Mouse (Mus musculus): Measurements from ENCODE around the gene Gm5105. TPM values are rescaled to one million over a fixed set of nuclear protein-coding genes. Genes with fewer than 3 reads are reported as not detected.

Gene Gm5105
- not detected in 2 replicates for polyA plus RNA-seq (2015; fragmentation: Nextera tagmentation; extraction: Ambion mirVana)

GRCm38 (mm10) chr3:138067288-138067687, at the start of gene Gm5105:
TSS of gene Gm5105 (minus strand) at chr3:138067388.
- H3K36me3 ChIP-seq (ENCODE audit: poor library complexity, severe bottlenecking): no peaks in the 10 kb centered on the region
- no peaks in the 10 kb centered on the region for H3K27me3 ChIP-seq
- H3K4me3 ChIP-seq: no peak within 1 kb of the TSS
- peaks cover 21% of the 10 kb centered on the region for H3K4me1 ChIP-seq
- no peak for ATAC-seq
- no peaks in the 10 kb centered on the region for H3K9me3 ChIP-seq (replicated peaks)
- no peak within 1 kb of the TSS for H3K9ac ChIP-seq
- WGBS: 93% methylated on average over 12 of the region's 12 CpGs
- no peak within 1 kb of the TSS for H3K4me2 ChIP-seq
- H3K27ac ChIP-seq: no peak within 1 kb of the TSS

DNA sequence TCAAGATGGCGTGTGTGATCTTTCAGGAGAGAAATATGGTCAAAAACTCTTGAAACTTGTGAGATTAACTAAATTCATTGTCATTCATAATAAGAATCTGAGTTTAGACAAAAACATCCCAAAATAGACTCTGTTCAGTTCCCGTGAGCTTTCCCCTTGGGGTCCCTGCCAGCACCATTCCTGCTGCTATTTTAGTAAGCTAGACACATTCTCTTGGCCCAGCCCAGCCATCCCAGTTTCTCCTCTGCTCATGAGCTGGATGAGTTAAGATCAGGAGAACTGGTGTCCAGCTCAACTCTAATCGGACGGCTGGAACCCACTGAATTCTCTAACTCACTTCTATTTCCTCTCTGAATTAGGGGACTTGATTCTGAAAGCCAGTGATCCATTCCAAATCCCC, 49.7 kb upstream of the Gm5105 start:
- no peak overlapping the region for H3K4me2 ChIP-seq
- no peak overlapping the region for H3K9ac ChIP-seq
- H3K36me3 ChIP-seq (ENCODE audit: poor library complexity, severe bottlenecking): no peaks in the 10 kb centered on the region
- H3K9me3 ChIP-seq (replicated peaks): no peaks in the 10 kb centered on the region
- no peak overlapping the region for H3K4me3 ChIP-seq
- WGBS: 93% methylated on average over 4 of the region's 4 CpGs
- ATAC-seq: no peak
- H3K27me3 ChIP-seq: no peaks in the 10 kb centered on the region
- H3K27ac ChIP-seq: no peak overlapping the region
- no peaks in the 10 kb centered on the region for H3K4me1 ChIP-seq

DNA sequence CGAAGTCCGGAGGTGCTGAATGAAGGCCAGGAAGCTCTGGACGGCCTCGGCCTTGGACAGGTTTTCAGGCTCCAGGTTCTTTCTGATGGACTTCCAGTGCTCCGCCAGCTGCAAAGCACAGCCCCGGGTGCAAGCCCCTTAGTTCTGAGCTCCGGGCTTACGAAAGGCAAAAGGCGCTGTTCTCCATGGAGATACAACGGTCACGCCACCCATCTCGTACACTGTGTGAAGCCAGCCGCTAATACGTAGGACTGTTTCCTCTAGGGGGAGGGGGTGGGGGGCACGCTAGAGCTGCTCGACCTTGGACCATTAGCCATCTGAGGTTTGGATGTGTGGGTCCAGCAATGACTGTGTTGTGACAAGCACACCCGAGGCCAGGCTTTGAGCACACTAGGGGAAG, 46.9 kb upstream of the Gm5105 start:
- Histone ChIP-seq H3K4me1 (no peaks in the 10 kb centered on the region), H3K9ac (no peak overlapping the region), H3K9me3 (replicated peaks) (no peaks in the 10 kb centered on the region), H3K27me3 (no peaks in the 10 kb centered on the region), H3K36me3 (ENCODE audit: poor library complexity, severe bottlenecking) (no peaks in the 10 kb centered on the region), H3K4me3 (no peak overlapping the region), H3K4me2 (no peak overlapping the region), H3K27ac (no peak overlapping the region)
- ATAC-seq: no peak
- WGBS: 86% methylated on average over 17 of the region's 17 CpGs

DNA sequence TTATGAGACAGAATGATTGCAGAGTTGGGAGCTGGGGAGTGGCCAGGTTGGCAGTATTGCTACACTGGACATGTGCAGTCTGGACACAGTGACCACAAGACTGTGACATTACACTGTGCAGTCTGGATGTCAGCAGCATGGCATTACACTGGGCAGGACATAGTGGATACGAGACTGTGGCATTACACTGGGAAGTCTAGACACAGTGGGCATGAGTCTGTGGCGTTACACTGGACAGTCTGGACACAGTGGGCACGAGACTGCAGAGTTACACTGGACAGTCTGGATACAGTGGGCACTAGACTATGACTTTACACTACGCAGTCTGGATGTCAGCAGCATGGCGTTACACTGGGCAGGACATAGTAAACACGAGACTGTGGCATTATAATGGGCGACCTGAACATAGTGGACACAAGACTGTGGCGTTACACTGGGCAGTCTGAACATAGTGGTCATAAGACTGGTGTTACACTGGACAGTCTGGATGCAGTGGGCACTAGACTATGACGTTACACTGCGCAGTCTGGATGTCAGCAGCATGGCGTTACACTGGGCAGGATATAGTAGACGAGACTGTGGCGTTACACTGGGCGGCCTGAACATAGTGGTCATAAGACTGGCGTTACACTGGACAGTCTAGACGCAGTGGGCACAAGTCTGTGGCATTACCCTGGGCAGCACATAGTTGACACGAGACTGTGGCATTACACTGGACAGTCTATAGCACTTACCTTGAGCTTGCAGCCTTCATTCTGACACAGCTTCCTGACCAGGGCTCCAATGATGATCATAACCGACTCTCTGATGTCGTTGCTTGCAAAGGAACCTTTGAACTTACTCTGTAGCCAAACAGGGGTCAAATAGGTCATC, 44.0 kb upstream of the Gm5105 start:
- H3K27ac ChIP-seq: no peak overlapping the region
- H3K9me3 ChIP-seq (replicated peaks): no peaks in the 10 kb centered on the region
- no peaks in the 10 kb centered on the region for H3K36me3 ChIP-seq (ENCODE audit: poor library complexity, severe bottlenecking)
- WGBS: 93% methylated on average over 19 of the region's 19 CpGs
- no peak overlapping the region for H3K4me2 ChIP-seq
- H3K4me3 ChIP-seq: no peak overlapping the region
- no peaks in the 10 kb centered on the region for H3K27me3 ChIP-seq
- ATAC-seq: no peak
- no peak overlapping the region for H3K9ac ChIP-seq
- no peaks in the 10 kb centered on the region for H3K4me1 ChIP-seq

DNA sequence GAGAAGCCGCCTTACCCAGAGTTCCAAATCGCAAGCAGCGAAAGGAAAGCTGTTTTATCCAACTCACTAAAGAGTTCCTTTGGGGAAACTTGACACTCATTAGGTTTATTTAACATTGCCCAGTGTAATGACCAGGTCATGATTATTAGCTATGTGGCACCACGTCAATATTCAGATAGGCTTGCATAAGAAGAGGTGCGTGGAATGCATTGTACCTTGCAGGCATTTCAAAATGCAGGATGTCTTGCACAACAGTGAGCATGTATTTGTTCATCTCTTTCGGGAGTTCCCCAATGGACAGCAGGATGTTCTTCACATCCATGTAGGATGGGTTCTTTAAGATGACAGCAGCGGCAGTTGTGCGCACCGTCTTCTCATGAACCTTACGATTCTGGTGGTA, 39.7 kb upstream of the Gm5105 start:
- WGBS: 95% methylated on average over 10 of the region's 10 CpGs
- no peak for ATAC-seq

DNA sequence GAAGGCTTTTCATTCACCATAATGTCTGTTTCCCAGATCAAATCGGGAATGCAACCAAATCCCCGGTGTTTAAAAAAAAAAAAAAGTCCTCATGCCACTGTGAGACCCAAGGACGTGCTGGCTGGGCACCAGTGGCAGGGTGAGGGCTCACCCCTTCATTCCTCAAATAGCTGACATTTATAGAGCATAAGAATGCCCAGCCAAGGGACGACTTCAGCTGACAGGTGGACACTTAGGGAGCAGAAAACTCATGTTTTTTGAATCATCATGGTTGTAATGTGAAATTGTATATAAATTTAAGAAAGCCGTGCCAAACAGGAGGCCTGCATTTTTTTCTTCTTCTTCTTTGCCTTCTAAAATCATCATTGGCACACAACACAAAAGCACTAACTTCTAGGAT, 37.9 kb upstream of the Gm5105 start:
- WGBS: 78% methylated on average over 5 of the region's 5 CpGs
- no peaks in the 10 kb centered on the region for H3K4me1 ChIP-seq
- no peaks in the 10 kb centered on the region for H3K36me3 ChIP-seq (ENCODE audit: poor library complexity, severe bottlenecking)
- H3K27me3 ChIP-seq: no peaks in the 10 kb centered on the region
- H3K4me2 ChIP-seq: no peak overlapping the region
- H3K9me3 ChIP-seq (replicated peaks): no peaks in the 10 kb centered on the region
- H3K4me3 ChIP-seq: no peak overlapping the region
- ATAC-seq: no peak
- H3K27ac ChIP-seq: no peak overlapping the region
- H3K9ac ChIP-seq: no peak overlapping the region

More for the DNA sequence above, 39.7 kb upstream of the Gm5105 start:
- no peaks in the 10 kb centered on the region for H3K9me3 ChIP-seq (replicated peaks)
- no peaks in the 10 kb centered on the region for H3K27me3 ChIP-seq
- H3K4me3 ChIP-seq: no peak overlapping the region
- no peak overlapping the region for H3K9ac ChIP-seq
- H3K4me2 ChIP-seq: no peak overlapping the region
- no peaks in the 10 kb centered on the region for H3K36me3 ChIP-seq (ENCODE audit: poor library complexity, severe bottlenecking)
- no peak overlapping the region for H3K27ac ChIP-seq
- H3K4me1 ChIP-seq: no peaks in the 10 kb centered on the region

GRCm38 (mm10) chr3:138103690-138104089, 36.5 kb upstream of the Gm5105 start:
- no peaks in the 10 kb centered on the region for H3K4me1 ChIP-seq
- H3K36me3 ChIP-seq (ENCODE audit: poor library complexity, severe bottlenecking): no peaks in the 10 kb centered on the region
- no peak overlapping the region for H3K27ac ChIP-seq
- no peak overlapping the region for H3K9ac ChIP-seq
- WGBS: 90% methylated on average over 4 of the region's 4 CpGs
- H3K4me3 ChIP-seq: no peak overlapping the region
- ATAC-seq: no peak
- H3K9me3 ChIP-seq (replicated peaks): no peaks in the 10 kb centered on the region
- no peaks in the 10 kb centered on the region for H3K27me3 ChIP-seq
- no peak overlapping the region for H3K4me2 ChIP-seq

DNA sequence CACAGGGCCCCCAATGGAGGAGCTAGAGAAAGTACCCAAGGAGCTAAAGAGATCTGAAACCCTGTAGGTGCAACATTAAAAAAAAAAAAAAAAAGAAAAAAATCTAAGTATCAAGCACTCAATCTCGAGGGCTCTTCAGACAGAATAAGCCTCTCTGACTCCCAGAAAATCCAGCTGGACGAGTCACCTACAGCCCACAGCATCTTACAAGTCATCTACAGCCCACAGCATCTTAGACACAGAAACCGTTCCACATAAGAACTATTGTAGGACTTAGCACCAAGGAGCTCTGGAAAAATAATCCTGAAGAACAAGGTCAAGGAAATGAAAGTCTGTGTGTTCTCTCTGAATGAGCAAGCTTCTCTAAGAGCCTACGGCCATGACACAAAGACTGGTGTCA, 34.7 kb upstream of the Gm5105 start:
- no peak for ATAC-seq
- Histone ChIP-seq H3K4me1 (no peaks in the 10 kb centered on the region), H3K9ac (no peak overlapping the region), H3K27ac (no peak overlapping the region), H3K27me3 (no peaks in the 10 kb centered on the region), H3K9me3 (replicated peaks) (no peaks in the 10 kb centered on the region), H3K4me3 (no peak overlapping the region), H3K36me3 (ENCODE audit: poor library complexity, severe bottlenecking) (no peaks in the 10 kb centered on the region), H3K4me2 (no peak overlapping the region)
- WGBS: 87% methylated on average over 4 of the region's 4 CpGs

DNA sequence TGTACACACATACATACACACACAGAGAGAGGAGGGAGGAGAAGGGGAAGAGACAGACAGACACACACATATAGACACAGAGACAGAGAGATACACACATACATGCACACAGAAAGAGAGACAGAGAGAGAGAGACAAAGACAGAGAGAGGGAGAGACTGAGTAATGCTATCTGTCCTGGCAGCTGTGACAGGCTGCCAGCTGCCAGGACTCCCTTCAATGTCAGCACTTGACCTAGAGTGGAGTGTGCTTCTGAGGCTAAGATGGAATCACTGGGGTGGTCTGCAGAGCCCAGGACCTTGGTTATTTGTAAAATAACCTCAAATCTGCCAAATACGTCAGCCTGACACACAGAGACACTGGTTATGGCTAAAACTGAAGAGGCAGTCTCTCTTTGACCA, 30.5 kb upstream of the Gm5105 start:
- WGBS: 64% methylated on average over 1 of the region's 1 CpGs
- Histone ChIP-seq H3K27ac (no peak overlapping the region), H3K4me1 (no peaks in the 10 kb centered on the region), H3K27me3 (no peaks in the 10 kb centered on the region), H3K9me3 (replicated peaks) (no peaks in the 10 kb centered on the region), H3K4me3 (no peak overlapping the region), H3K9ac (no peak overlapping the region), H3K36me3 (ENCODE audit: poor library complexity, severe bottlenecking) (0 out of 2 replicates have a peak, but pooled peaks cover 6% of the 10 kb centered on the region), H3K4me2 (no peak overlapping the region)
- ATAC-seq: no peak

DNA sequence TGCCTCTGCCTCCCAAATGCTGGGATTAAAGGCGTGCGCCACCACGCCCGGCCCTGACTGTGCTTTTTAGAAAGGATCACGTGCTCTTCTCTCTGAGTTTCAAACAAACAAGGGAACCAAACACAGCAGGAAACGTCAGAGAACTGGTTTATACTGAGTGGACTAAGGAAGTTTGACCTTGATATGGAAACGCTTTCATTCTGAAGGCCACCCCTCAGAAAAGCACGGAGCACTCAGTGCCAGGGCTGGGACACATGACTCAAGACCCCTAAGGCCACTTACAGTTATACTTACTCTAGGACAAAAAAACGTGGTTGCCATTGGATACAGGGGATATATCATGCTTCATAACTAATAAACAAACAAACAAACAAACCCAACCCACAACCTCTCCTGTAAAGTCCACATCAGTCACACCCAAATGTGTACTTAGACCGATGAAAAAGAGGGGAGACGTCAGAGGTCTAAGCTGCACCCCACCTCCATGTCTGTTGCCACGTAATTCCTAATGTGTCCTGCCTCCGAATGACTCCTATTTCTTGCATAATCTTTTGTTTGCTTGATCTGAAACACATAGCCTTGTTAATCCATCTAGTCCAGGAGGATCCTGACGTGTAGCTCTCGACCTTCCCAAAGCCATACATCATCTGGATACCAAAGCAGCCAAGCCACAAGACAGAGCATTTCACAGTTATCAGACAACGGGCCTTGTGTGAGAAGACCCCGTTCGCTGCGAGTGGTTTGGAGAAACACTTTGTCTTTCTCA, 29.3 kb upstream of the Gm5105 start:
- H3K9ac ChIP-seq: no peak overlapping the region
- no peak overlapping the region for H3K4me2 ChIP-seq
- no peak; the same call in 1 of the 2 replicates for ATAC-seq
- H3K4me1 ChIP-seq: no peaks in the 10 kb centered on the region
- H3K9me3 ChIP-seq (replicated peaks): no peaks in the 10 kb centered on the region
- 0 out of 2 replicates have a peak, but pooled peaks cover 6% of the 10 kb centered on the region for H3K36me3 ChIP-seq (ENCODE audit: poor library complexity, severe bottlenecking)
- H3K4me3 ChIP-seq: no peak overlapping the region
- 91% methylated on average over 19 of the region's 19 CpGs for WGBS
- no peaks in the 10 kb centered on the region for H3K27me3 ChIP-seq
- H3K27ac ChIP-seq: no peak overlapping the region

DNA sequence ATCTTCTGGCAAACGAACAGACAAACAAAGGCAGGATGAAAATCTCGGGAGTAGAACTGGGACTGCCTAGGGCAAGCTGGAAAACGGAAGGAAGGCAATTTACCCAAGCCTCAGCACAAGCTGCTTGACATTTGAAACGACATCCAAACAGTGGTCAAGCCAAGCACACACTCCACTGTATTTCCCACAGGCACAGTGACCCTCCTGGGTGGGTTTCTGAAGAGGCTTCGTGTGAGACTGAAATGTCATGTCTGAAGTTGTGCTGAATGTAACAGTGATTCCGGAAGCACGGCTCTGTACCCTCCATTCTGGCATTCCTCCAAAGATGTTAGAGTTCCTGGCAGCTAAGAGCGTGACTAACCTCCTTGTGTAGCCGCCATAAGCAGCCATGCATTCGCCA, 28.5 kb upstream of the Gm5105 start:
- no peak overlapping the region for H3K27ac ChIP-seq
- no peaks in the 10 kb centered on the region for H3K27me3 ChIP-seq
- H3K9ac ChIP-seq: no peak overlapping the region
- no peaks in the 10 kb centered on the region for H3K4me1 ChIP-seq
- no peak overlapping the region for H3K4me2 ChIP-seq
- no peaks in the 10 kb centered on the region for H3K9me3 ChIP-seq (replicated peaks)
- peak; percentile 74 for ATAC-seq
- WGBS: 67% methylated on average over 10 of the region's 10 CpGs
- H3K36me3 ChIP-seq (ENCODE audit: poor library complexity, severe bottlenecking): 0 out of 2 replicates have a peak, but pooled peaks cover 6% of the 10 kb centered on the region
- H3K4me3 ChIP-seq: no peak overlapping the region

GRCm38 (mm10) chr3:138095301-138095700, 28.1 kb upstream of the Gm5105 start:
- Histone ChIP-seq H3K27me3 (no peaks in the 10 kb centered on the region), H3K27ac (no peak overlapping the region), H3K36me3 (ENCODE audit: poor library complexity, severe bottlenecking) (0 out of 2 replicates have a peak, but pooled peaks cover 6% of the 10 kb centered on the region), H3K4me3 (no peak overlapping the region), H3K4me2 (no peak overlapping the region), H3K4me1 (no peaks in the 10 kb centered on the region), H3K9me3 (replicated peaks) (no peaks in the 10 kb centered on the region), H3K9ac (no peak overlapping the region)
- 70% methylated on average over 3 of the region's 3 CpGs for WGBS
- ATAC-seq: peak; percentile 40; the same call in 1 of the 2 replicates

Data from forebrain, embryonic 13.5 days (tissue).